Mouse (Mus musculus): ENCODE data around the gene Tmem258. TPM values are rescaled to one million over a fixed set of nuclear protein-coding genes. Genes with fewer than 3 reads are reported as not detected.

Gene Tmem258
- polyA plus RNA-seq, 1 experiment = 88.0 TPM

- no peaks in the 10 kb centered on the region for H3K4me1 ChIP-seq (ENCODE audit: control insufficient read depth, insufficient read depth, insufficient read length)
- 40% methylated on average over 3 of the region's 3 CpGs for WGBS
- no peaks in the 10 kb centered on the region for H3K36me3 ChIP-seq (ENCODE audit: control insufficient read depth, insufficient read depth, low read length)
- H3K27me3 ChIP-seq (ENCODE audit: control insufficient read depth, insufficient read depth, low read length) = no peaks in the 10 kb centered on the region
- TF ChIP-seq CTCF (IDR thresholded peaks at IDR 0.05; ENCODE audit: extremely low read depth, insufficient read depth, insufficient read length, insufficient replicate concordance) (peak; percentile 12; the same call in 1 of the 2 replicates), POLR2A (IDR thresholded peaks at IDR 0.05; ENCODE audit: low read depth, low read length) (no peak)
- no peak overlapping the region for H3K4me3 ChIP-seq (ENCODE audit: extremely low read depth, insufficient read depth, insufficient read length)
- peak; percentile 8 to 27 for DNase-seq (ENCODE audit: low read depth in 1 of 2, low spot score in 2 of 2)
- no peak overlapping the region for H3K27ac ChIP-seq (ENCODE audit: insufficient read depth, low read length)
These were observed 15.3 kb downstream of the Tmem258 start for GRCm38 (mm10) chr19:10219108-10219507.

GRCm38 (mm10) chr19:10219593-10219992 is 15.8 kb downstream of the Tmem258 start:
- DNase-seq (ENCODE audit: low read depth in 1 of 2, low spot score in 2 of 2) = no peak
- Histone ChIP-seq H3K27me3 (ENCODE audit: control insufficient read depth, insufficient read depth, low read length) (no peaks in the 10 kb centered on the region), H3K27ac (ENCODE audit: insufficient read depth, low read length) (no peak overlapping the region), H3K4me3 (ENCODE audit: extremely low read depth, insufficient read depth, insufficient read length) (no peak overlapping the region), H3K36me3 (ENCODE audit: control insufficient read depth, insufficient read depth, low read length) (no peaks in the 10 kb centered on the region), H3K4me1 (ENCODE audit: control insufficient read depth, insufficient read depth, insufficient read length) (no peaks in the 10 kb centered on the region)
- WGBS = 89% methylated on average over 6 of the region's 6 CpGs
- TF ChIP-seq POLR2A (IDR thresholded peaks at IDR 0.05; ENCODE audit: low read depth, low read length) (no peak), CTCF (IDR thresholded peaks at IDR 0.05; ENCODE audit: extremely low read depth, insufficient read depth, insufficient read length, insufficient replicate concordance) (no peak)

- Histone ChIP-seq H3K36me3 (ENCODE audit: control insufficient read depth, insufficient read depth, low read length) (no peaks in the 10 kb centered on the region), H3K27ac (ENCODE audit: insufficient read depth, low read length) (no peak overlapping the region), H3K4me3 (ENCODE audit: extremely low read depth, insufficient read depth, insufficient read length) (no peak overlapping the region), H3K4me1 (ENCODE audit: control insufficient read depth, insufficient read depth, insufficient read length) (no peaks in the 10 kb centered on the region), H3K27me3 (ENCODE audit: control insufficient read depth, insufficient read depth, low read length) (no peaks in the 10 kb centered on the region)
- 74% methylated on average over 4 of the region's 4 CpGs for WGBS
- no peak for DNase-seq (ENCODE audit: low read depth in 1 of 2, low spot score in 2 of 2)
- TF ChIP-seq CTCF (IDR thresholded peaks at IDR 0.05; ENCODE audit: extremely low read depth, insufficient read depth, insufficient read length, insufficient replicate concordance) (no peak), POLR2A (IDR thresholded peaks at IDR 0.05; ENCODE audit: low read depth, low read length) (no peak)
These were observed 17.8 kb downstream of the Tmem258 start for GRCm38 (mm10) chr19:10221585-10221984.

- Histone ChIP-seq H3K4me1 (ENCODE audit: control insufficient read depth, insufficient read depth, insufficient read length) (no peaks in the 10 kb centered on the region), H3K27ac (ENCODE audit: insufficient read depth, low read length) (no peak overlapping the region), H3K27me3 (ENCODE audit: control insufficient read depth, insufficient read depth, low read length) (no peaks in the 10 kb centered on the region), H3K4me3 (ENCODE audit: extremely low read depth, insufficient read depth, insufficient read length) (no peak overlapping the region), H3K36me3 (ENCODE audit: control insufficient read depth, insufficient read depth, low read length) (no peaks in the 10 kb centered on the region)
- TF ChIP-seq POLR2A (IDR thresholded peaks at IDR 0.05; ENCODE audit: low read depth, low read length) (no peak), CTCF (IDR thresholded peaks at IDR 0.05; ENCODE audit: extremely low read depth, insufficient read depth, insufficient read length, insufficient replicate concordance) (no peak)
- DNase-seq (ENCODE audit: low read depth in 1 of 2, low spot score in 2 of 2) = no peak
- WGBS = 68% methylated on average over 8 of the region's 8 CpGs
These were observed 18.8 kb downstream of the Tmem258 start for GRCm38 (mm10) chr19:10222656-10223055.

GRCm38 (mm10) chr19:10223561-10223960 is 19.7 kb downstream of the Tmem258 start:
- DNase-seq (ENCODE audit: low read depth in 1 of 2, low spot score in 2 of 2) = no peak
- Histone ChIP-seq H3K27me3 (ENCODE audit: control insufficient read depth, insufficient read depth, low read length) (no peaks in the 10 kb centered on the region), H3K4me3 (ENCODE audit: extremely low read depth, insufficient read depth, insufficient read length) (no peak overlapping the region), H3K4me1 (ENCODE audit: control insufficient read depth, insufficient read depth, insufficient read length) (no peaks in the 10 kb centered on the region), H3K27ac (ENCODE audit: insufficient read depth, low read length) (no peak overlapping the region), H3K36me3 (ENCODE audit: control insufficient read depth, insufficient read depth, low read length) (no peaks in the 10 kb centered on the region)
- TF ChIP-seq POLR2A (IDR thresholded peaks at IDR 0.05; ENCODE audit: low read depth, low read length) (no peak), CTCF (IDR thresholded peaks at IDR 0.05; ENCODE audit: extremely low read depth, insufficient read depth, insufficient read length, insufficient replicate concordance) (no peak)
- 36% methylated on average over 4 of the region's 4 CpGs for whole genome bisulfite sequencing

- H3K27ac ChIP-seq (ENCODE audit: insufficient read depth, low read length) = no peak overlapping the region
- 76% methylated on average over 26 of the region's 26 CpGs for WGBS
- DNase-seq (ENCODE audit: low read depth in 1 of 2, low spot score in 2 of 2) = no peak
- H3K36me3 ChIP-seq (ENCODE audit: control insufficient read depth, insufficient read depth, low read length) = no peaks in the 10 kb centered on the region
- H3K4me3 ChIP-seq (ENCODE audit: extremely low read depth, insufficient read depth, insufficient read length) = no peak overlapping the region
- H3K4me1 ChIP-seq (ENCODE audit: control insufficient read depth, insufficient read depth, insufficient read length) = no peaks in the 10 kb centered on the region
- TF ChIP-seq POLR2A (IDR thresholded peaks at IDR 0.05; ENCODE audit: low read depth, low read length) (no peak), CTCF (IDR thresholded peaks at IDR 0.05; ENCODE audit: extremely low read depth, insufficient read depth, insufficient read length, insufficient replicate concordance) (no peak)
- H3K27me3 ChIP-seq (ENCODE audit: control insufficient read depth, insufficient read depth, low read length) = no peaks in the 10 kb centered on the region
These were observed 21.0 kb downstream of the Tmem258 start for GRCm38 (mm10) chr19:10224637-10225453.

GRCm38 (mm10) chr19:10225767-10226166 is 22.0 kb downstream of the Tmem258 start:
- no peak for DNase-seq (ENCODE audit: low read depth in 1 of 2, low spot score in 2 of 2)
- WGBS = 73% methylated on average over 4 of the region's 4 CpGs
- no peak for TF ChIP-seq CTCF (IDR thresholded peaks at IDR 0.05; ENCODE audit: extremely low read depth, insufficient read depth, insufficient read length, insufficient replicate concordance)
- TF ChIP-seq POLR2A (IDR thresholded peaks at IDR 0.05; ENCODE audit: low read depth, low read length) = no peak
- Histone ChIP-seq H3K4me3 (ENCODE audit: extremely low read depth, insufficient read depth, insufficient read length) (no peak overlapping the region), H3K27ac (ENCODE audit: insufficient read depth, low read length) (no peak overlapping the region), H3K27me3 (ENCODE audit: control insufficient read depth, insufficient read depth, low read length) (no peaks in the 10 kb centered on the region), H3K4me1 (ENCODE audit: control insufficient read depth, insufficient read depth, insufficient read length) (no peaks in the 10 kb centered on the region), H3K36me3 (ENCODE audit: control insufficient read depth, insufficient read depth, low read length) (no peaks in the 10 kb centered on the region)
